Mouse (Mus musculus): ENCODE data around the gene Col28a1.

- TF ChIP-seq POLR2A (IDR thresholded peaks at IDR 0.05; ENCODE audit: borderline replicate concordance, low read depth, low read length) (no peak), CTCF (IDR thresholded peaks at IDR 0.05; ENCODE audit: low read depth, low read length) (no peak)
These were observed 86.3 kb downstream of the Col28a1 start for GRCm38 (mm10) chr6:8105870-8106706.

All from bone marrow macrophage, adult 2 months (primary cell).